Mouse (Mus musculus): ENCODE results near the gene Ksr1.

- TF ChIP-seq CTCF (IDR thresholded peaks at IDR 0.05; ENCODE audit: borderline replicate concordance, control insufficient read depth, extremely low read depth, insufficient read depth, low read length, poor library complexity): no peak
- no peak for TF ChIP-seq POLR2A (IDR thresholded peaks at IDR 0.05; ENCODE audit: control insufficient read depth, extremely low read depth, insufficient read depth, low read length, poor library complexity)
Observed at GRCm38 (mm10) chr11:79086787-79087186, 59.4 kb downstream of the Ksr1 start.
